Mouse (Mus musculus) neural tube, embryonic 10.5 days (tissue): Measurements from ENCODE around the gene Zfp825.
"Not testable (repeated sequence)": the region's sequence is repeated elsewhere in the genome, so short reads cannot be mapped to it uniquely, and the experiment has no call there.

Source experiments
- DNase-seq: peaks from one replicate; pipeline ENCODE4 v3.0.0-alpha.2; 2017; ENCODE audit warnings: low spot score; ENCODE audit errors: extremely low spot score

Gene Zfp825

GRCm38 (mm10) chr13:74493911-74494679 is at the start of gene Zfp825:
Gene Zfp825 (minus strand): TSS chr13:74493992.
- DNase-seq = peak; percentile 75

- DNase-seq = not testable (repeated sequence)
Observed at GRCm38 (mm10) chr13:74535418-74535817, 41.6 kb upstream of the Zfp825 start.

DNA sequence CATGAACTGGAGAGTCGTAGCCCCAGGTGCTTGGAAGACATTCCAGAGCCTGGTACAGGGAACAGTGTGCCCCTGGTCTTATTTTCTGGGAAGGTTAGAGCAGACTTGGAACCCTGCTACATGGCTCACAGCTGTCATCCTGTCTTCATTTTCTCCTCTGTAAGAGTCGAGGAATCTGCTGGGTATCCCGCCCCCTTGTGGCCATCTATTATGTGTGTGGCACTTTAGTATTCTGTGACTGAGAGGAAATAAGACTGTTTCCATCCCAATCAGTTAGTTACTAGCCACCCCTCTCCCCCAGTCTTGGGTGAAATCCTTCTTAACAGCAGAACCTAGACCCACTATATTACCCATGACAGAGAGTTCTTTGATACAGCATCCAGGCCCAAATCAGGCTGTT is 41.1 kb upstream of the Zfp825 start:
- peak; percentile 55 for DNase-seq

DNA sequence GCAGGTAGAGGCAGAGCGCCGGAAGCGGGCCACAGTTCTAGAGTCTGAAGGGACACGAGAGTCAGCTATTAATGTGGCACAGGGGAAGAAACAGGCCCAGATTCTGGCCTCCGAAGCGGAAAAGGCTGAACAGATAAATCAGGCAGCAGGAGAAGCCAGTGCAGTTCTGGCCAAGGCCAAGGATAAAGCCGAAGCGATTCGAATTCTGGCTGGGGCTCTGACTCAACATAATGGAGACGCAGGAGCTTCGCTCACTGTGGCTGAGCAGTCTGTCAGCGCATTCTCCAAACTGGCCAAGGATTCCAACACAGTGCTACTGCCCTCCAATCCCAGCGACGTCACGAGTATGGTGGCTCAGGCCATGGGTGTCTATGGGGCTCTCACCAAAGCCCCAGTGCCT is 40.3 kb upstream of the Zfp825 start:
- no peak for DNase-seq

DNA sequence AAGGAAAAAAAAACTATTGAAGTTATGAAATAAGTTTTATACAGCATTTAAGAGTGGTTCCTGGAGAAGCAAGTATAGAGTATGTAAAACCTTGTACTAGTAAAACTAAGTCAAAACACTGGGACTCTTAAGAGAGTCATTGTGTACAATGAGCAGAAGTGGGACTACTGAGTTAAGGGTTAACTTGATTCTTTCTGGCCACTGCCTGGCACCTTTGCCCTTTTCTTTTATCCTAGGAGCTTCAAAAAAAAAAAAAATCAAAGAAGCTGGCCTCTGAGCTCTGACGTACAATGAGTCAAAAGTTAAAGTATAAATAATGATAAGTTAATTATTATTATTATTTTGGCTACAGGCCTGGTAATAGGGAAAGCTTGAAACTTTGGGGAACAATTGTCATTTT is 37.5 kb upstream of the Zfp825 start:
- not testable (repeated sequence) for DNase-seq

DNA sequence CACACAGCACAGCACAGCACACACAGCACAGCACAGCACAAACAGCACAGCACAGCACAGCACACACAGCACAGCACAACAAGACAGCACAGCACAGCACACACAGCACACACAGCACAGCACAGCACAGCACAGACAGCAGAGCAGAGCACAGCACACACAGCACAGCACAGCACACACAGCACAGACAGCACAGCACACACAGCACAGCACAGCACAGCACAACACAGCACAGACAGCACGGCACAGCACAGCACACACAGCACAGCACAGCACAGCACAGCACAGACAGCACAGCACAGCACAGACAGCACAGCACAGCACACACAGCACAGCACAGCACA is 35.6 kb upstream of the Zfp825 start:
- not testable (repeated sequence) for DNase-seq

DNA sequence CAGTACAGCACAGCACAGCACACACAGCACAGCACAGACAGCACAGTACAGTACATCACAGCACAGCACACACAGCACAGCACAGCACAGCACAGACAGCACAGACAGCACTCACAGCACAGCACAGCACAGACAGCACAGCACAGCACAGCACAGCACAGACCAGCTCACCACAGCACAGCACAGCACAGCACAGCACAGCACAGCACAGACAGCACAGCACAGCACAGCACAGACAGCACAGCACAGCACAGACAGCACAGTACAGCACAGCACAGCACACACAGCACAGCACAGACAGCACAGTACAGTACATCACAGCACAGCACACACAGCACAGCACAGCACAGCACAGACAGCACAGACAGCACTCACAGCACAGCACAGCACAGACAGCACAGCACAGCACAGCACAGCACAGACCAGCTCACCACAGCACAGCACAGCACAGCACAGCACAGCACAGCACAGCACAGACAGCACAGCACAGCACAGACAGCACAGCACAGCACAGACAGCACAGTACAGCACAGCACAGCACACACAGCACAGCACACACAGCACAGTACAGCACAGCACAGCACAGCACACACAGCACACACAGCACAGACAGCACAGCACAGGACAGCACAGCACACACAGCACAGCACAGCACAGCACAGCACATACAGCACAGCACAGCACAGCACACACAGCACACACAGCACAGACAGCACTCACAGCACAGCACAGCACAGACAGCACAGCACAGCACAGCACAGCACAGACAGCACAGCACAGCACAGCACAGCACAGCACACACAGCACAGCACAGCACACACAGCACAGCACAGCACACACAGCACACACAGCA is 35.0 kb upstream of the Zfp825 start:
- not testable (repeated sequence) for DNase-seq

DNA sequence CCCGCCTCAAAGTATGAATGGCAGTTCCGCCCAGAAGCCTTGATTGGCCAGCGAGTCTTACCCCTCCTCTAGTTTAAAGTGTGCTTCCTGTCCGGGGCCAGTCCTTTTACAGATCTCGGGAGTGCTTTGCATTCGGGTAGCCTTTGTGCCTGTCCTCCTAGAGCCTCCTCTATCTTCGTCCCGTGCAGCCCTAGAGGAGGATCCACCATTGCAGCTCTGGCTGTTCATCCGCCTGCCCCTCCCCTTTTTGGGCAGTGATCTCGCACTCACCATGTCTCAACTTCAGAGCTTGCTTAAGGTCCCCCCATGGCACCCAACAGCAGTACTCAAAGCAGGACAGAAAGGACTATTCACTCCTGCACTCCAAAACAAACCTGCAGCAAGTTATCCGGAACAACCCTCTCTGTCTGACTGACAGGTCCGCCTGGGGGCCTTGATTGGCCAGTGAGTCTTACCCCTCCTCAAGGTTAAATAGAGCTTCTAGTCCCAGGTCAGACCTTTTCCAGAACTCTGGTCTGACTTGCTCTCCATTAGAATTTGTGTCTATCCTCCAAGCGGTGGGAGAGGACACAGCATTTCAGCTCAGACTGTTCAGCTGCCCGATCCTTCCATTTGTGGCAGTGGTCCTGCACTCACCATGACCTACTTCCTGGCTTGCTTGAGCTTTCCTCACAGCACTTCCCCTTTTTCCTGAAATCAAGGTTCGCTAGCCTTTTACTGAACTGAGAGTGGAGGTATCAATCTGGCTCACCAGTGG is 28.9 kb upstream of the Zfp825 start:
- peak; percentile 62 for DNase-seq

GRCm38 (mm10) chr13:74522141-74522480 is 28.3 kb upstream of the Zfp825 start:
- DNase-seq = not testable (repeated sequence)

GRCm38 (mm10) chr13:74507981-74508380 is 14.2 kb upstream of the Zfp825 start:
- DNase-seq = not testable (repeated sequence)

DNA sequence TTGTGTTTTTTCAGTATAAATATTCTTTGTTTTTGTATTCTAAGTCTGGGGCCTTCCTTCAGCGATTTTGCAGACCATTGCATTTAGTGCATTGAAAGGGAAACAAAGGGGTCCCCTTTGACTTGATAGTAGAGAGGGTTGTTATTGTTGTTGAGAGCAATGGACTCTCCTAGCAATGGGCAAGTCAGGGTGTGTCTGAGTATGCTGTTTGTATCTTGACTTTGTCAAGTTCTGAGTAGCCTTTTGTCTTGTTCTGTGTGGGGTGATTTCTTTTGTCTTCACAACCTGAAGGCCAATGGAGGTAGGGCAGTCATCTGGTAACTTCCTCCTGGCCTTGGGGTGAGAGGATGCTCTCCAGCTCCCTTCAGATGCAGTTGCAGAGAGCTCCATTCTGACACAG is 9.1 kb upstream of the Zfp825 start:
- DNase-seq = not testable (repeated sequence)

DNA sequence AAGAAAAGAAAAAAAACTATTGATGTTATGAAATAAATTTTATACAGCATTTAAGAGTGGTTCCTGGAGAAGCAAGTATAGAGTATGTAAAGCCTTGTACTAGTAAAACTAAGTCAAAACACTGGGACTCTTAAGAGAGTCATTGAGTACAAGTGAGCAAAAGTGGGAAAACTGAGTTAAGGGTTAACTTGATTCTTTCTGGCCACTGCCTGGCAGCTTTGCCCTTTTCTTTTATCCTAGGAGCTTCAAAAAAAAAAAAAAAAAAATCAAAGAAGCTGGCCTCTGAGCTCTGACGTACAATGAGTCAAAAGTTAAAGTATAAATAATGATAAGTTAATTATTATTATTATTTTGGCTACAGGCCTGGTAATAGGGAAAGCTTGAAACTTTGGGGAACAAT is 5.9 kb upstream of the Zfp825 start:
- DNase-seq = not testable (repeated sequence)

DNA sequence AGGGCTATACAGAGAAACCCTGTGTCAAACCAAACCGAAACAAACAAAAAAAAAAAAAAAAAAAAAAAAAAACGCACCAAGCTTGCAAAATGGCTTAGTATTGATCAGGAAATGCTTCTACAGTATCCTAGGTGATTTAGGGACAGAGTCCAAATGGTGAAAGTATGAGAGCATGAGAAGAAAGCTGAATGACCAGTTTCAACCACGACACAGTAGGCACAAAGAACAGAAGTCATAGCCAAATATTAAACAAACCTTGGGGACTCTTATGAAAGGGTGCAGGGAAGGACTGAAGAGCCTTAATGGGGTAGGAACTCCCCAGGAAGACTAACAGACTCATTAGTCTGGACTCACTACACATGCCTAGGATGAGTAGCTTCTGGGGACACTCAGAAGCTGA is 9.5 kb downstream of the Zfp825 start:
- DNase-seq = not testable (repeated sequence)

- not testable (repeated sequence) for DNase-seq
Observed at GRCm38 (mm10) chr13:74471468-74471867, 22.3 kb downstream of the Zfp825 start.

DNA sequence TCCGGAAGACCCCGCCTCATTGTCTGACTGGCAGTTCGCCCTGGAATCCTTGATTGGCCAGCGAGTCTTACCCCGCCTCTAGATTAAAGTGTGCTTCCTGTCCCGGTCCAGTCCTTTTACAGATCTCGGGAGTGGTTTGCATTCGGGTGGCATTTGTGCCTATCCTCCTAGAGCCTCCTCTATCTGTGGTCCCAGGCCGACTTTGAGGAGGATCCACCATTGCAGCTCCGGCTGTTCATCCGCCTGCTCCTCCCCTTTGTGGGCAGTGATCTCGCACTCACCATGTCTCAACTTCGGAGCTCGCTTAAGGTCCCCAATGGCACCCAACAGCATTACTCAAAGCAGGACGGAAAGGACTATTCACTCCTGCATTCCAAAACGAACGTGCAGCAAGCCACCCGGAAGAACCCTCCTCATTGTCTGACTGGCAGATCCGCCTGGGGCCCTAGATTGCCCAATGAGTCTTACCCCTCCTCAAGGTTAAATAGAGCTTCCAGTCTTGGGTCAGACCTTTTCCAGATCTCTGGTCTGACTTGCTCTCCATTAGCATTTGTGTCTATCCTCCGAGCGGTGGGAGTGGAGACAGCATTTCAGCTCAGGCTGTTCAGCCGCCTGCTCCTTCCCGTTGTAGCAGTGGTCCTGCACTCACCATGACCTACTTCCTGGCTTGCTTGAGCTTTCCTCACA is 30.9 kb downstream of the Zfp825 start:
- peak; percentile 79 for DNase-seq

- not testable (repeated sequence) for DNase-seq
Observed at GRCm38 (mm10) chr13:74462318-74462698, 31.5 kb downstream of the Zfp825 start.

DNA sequence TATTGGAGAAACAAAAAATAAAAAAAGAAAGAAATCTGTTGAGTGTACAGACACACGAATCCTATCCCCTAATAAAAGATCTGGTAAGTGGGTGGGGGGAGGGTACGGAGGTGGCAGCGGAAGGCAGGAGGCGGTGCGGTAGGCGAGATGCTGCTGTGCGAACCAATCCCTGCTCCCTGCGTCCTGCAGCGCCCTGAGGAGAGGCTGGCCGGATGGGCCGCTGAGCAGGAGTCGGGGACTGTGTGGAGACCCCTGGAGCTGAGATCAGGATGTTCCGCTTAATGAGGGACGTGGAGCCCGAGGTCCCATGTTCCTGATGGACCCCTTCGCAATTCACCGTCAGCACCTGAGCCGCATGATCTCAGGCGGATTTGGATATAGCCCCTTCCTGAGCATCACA is 53.9 kb downstream of the Zfp825 start:
- DNase-seq = no peak
